Mouse (Mus musculus) midbrain, embryonic 12.5 days (tissue): ENCODE data around the gene Fxyd3. TPM values are rescaled to one million over a fixed set of nuclear protein-coding genes. Genes with fewer than 3 reads are reported as not detected.

Source experiments
- ATAC-seq: fragments of 200-750 bp; cut with Nextera tagmentation; 2 replicates; pipeline ENCODE4 v1.8.0; 2017; ENCODE audit warnings: low read depth, moderate TSS enrichment, moderate library complexity; ENCODE audit not compliant: low FRiP score
- H3K27ac ChIP-seq: fragments of 300-500 bp; sonication (generic); replicated peaks from 2 replicates; pipeline ENCODE4 v1.5.1; 2016; ENCODE audit warnings: mild to moderate bottlenecking
- H3K27me3 ChIP-seq: fragments of 300-500 bp; sonication (generic); 2 replicates; pipeline ENCODE4 v1.6.1; 2016; ENCODE audit warnings: mild to moderate bottlenecking
- H3K36me3 ChIP-seq: fragments of 300-500 bp; sonication (generic); 2 replicates; pipeline ENCODE4 v1.6.1; 2016
- H3K4me1 ChIP-seq: fragments of 300-500 bp; sonication (generic); 2 replicates; pipeline ENCODE4 v1.6.1; 2016
- H3K4me2 ChIP-seq: fragments of 300-500 bp; sonication (generic); replicated peaks from 2 replicates; pipeline ENCODE4 v1.6.1; 2016; ENCODE audit warnings: mild to moderate bottlenecking, moderate library complexity
- H3K4me3 ChIP-seq: fragments of 300-500 bp; sonication (generic); 2 replicates; pipeline ENCODE4 v1.5.1; 2016; ENCODE audit warnings: mild to moderate bottlenecking
- H3K9ac ChIP-seq: fragments of 300-500 bp; sonication (generic); replicated peaks from 2 replicates; pipeline ENCODE4 v1.6.1; 2016; ENCODE audit warnings: mild to moderate bottlenecking, moderate library complexity
- H3K9me3 ChIP-seq: fragments of 300-500 bp; sonication (generic); 2 replicates; pipeline ENCODE4 v1.6.1; 2016; ENCODE audit warnings: mild to moderate bottlenecking
- WGBS: fragments of 180-500 bp; shearing (Covaris S2); methylation state at CpG from one replicate; pipeline ENCODE4 v1.1.7; 2016; 5-methylcytosine and 5-hydroxymethylcytosine counted together
- polyA plus RNA-seq: library from polyadenylated mRNA; unstranded; fragments of >200 nt; fragmentation: Nextera tagmentation; extraction: Ambion mirVana; gene quantifications from 2 replicates; pipeline ENCODE4 v1.2.1, GENCODE M21; 2016

The Fxyd3 gene
- polyA plus RNA-seq, 1 experiment from 2014 or later = 1.4 TPM

GRCm38 (mm10) chr7:31060621-31061010 lies 15.9 kb downstream of the Fxyd3 start:
- no peak overlapping the region for H3K4me3 ChIP-seq

GRCm38 (mm10) chr7:31059919-31060620 lies 16.4 kb downstream of the Fxyd3 start:
- ATAC-seq = 0 out of 2 replicates have a peak, but pooled peaks have one; percentile 24
- H3K4me2 ChIP-seq = no peak overlapping the region
- H3K27me3 ChIP-seq = peaks cover 5% of the 10 kb centered on the region
- H3K9ac ChIP-seq = no peak overlapping the region
- H3K4me1 ChIP-seq = peaks cover 7% of the 10 kb centered on the region
- H3K9me3 ChIP-seq = no peaks in the 10 kb centered on the region
- no peak overlapping the region for H3K27ac ChIP-seq
- H3K36me3 ChIP-seq = no peaks in the 10 kb centered on the region
- no peak overlapping the region for H3K4me3 ChIP-seq
- WGBS = 59% methylated on average over 11 of the region's 11 CpGs

More at GRCm38 (mm10) chr7:31060621-31061010, 15.9 kb downstream of the Fxyd3 start:
- Histone ChIP-seq H3K27ac (no peak overlapping the region), H3K4me2 (no peak overlapping the region), H3K27me3 (no peaks in the 10 kb centered on the region), H3K4me1 (peaks cover 2% of the 10 kb centered on the region), H3K36me3 (no peaks in the 10 kb centered on the region), H3K9ac (no peak overlapping the region), H3K9me3 (no peaks in the 10 kb centered on the region)
- ATAC-seq = no peak
- 87% methylated on average over 7 of the region's 7 CpGs for WGBS

GRCm38 (mm10) chr7:31059108-31059507 lies 17.4 kb downstream of the Fxyd3 start, which contains the start of gene Lgi4:
TSS of gene Lgi4 (plus strand) at chr7:31059342.
- Histone ChIP-seq H3K4me1 (peaks cover 12% of the 10 kb centered on the region), H3K36me3 (no peaks in the 10 kb centered on the region), H3K4me2 (no peak within 1 kb of the TSS), H3K9me3 (no peaks in the 10 kb centered on the region), H3K27me3 (peaks cover 14% of the 10 kb centered on the region), H3K4me3 (no peak within 1 kb of the TSS), H3K27ac (no peak within 1 kb of the TSS), H3K9ac (no peak within 1 kb of the TSS)
- WGBS = 2% methylated on average over 2 of the region's 2 CpGs
- peak; percentile 79 for ATAC-seq

GRCm38 (mm10) chr7:31058211-31058610 lies 18.3 kb downstream of the Fxyd3 start:
- Histone ChIP-seq H3K27ac (no peak overlapping the region), H3K27me3 (peaks cover 23% of the 10 kb centered on the region), H3K36me3 (no peaks in the 10 kb centered on the region), H3K4me2 (no peak overlapping the region), H3K4me1 (peaks cover 16% of the 10 kb centered on the region), H3K9me3 (no peaks in the 10 kb centered on the region), H3K9ac (no peak overlapping the region), H3K4me3 (no peak overlapping the region)
- no peak for ATAC-seq
- WGBS = 87% methylated on average over 6 of the region's 6 CpGs

GRCm38 (mm10) chr7:31057730-31058129 lies 18.8 kb downstream of the Fxyd3 start:
- Histone ChIP-seq H3K36me3 (no peaks in the 10 kb centered on the region), H3K27me3 (peaks cover 28% of the 10 kb centered on the region), H3K27ac (no peak overlapping the region), H3K4me3 (no peak overlapping the region), H3K9me3 (no peaks in the 10 kb centered on the region), H3K4me2 (no peak overlapping the region), H3K4me1 (peaks cover 21% of the 10 kb centered on the region), H3K9ac (no peak overlapping the region)
- no peak for ATAC-seq
- whole genome bisulfite sequencing = 79% methylated on average over 5 of the region's 5 CpGs

- 81% methylated on average over 2 of the region's 2 CpGs for whole genome bisulfite sequencing
These were observed 19.4 kb downstream of the Fxyd3 start, which contains the start of gene Fxyd1 for GRCm38 (mm10) chr7:31057071-31057470. TSS of gene Fxyd1 (minus strand) at chr7:31057199.

DNA sequence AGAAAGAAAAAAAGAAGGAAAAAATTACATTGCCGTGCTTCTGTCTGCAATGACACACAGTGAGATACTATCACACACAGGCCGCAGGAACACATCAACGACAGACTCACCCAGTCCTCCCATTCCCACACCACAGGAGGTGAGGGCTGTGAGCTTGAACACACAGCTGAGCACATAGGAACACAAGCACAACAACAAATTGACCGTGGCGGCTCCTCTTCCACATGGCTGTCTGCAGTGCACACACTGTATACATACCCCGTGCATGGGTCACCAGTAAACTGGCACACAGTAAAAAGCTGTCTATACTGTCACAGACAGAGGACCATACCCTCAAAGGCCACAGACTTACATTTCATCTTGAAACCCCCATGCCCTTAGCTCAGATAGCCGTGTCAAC lies 20.1 kb downstream of the Fxyd3 start:
- peaks cover 34% of the 10 kb centered on the region for H3K4me1 ChIP-seq
- no peak overlapping the region for H3K4me3 ChIP-seq
- H3K36me3 ChIP-seq = no peaks in the 10 kb centered on the region
- H3K9ac ChIP-seq = no peak overlapping the region
- 83% methylated on average over 7 of the region's 7 CpGs for WGBS
- no peak for ATAC-seq
- no peak overlapping the region for H3K27ac ChIP-seq
- H3K27me3 ChIP-seq = peaks cover 41% of the 10 kb centered on the region
- H3K4me2 ChIP-seq = no peak overlapping the region
- no peaks in the 10 kb centered on the region for H3K9me3 ChIP-seq

More at GRCm38 (mm10) chr7:31057071-31057470, 19.4 kb downstream of the Fxyd3 start, which contains the start of gene Fxyd1:
- ATAC-seq = no peak
- Histone ChIP-seq H3K36me3 (no peaks in the 10 kb centered on the region), H3K27ac (no peak within 1 kb of the TSS), H3K9ac (no peak within 1 kb of the TSS), H3K4me3 (no peak within 1 kb of the TSS), H3K9me3 (no peaks in the 10 kb centered on the region), H3K4me2 (no peak within 1 kb of the TSS), H3K4me1 (peaks cover 27% of the 10 kb centered on the region), H3K27me3 (peaks cover 35% of the 10 kb centered on the region)

DNA sequence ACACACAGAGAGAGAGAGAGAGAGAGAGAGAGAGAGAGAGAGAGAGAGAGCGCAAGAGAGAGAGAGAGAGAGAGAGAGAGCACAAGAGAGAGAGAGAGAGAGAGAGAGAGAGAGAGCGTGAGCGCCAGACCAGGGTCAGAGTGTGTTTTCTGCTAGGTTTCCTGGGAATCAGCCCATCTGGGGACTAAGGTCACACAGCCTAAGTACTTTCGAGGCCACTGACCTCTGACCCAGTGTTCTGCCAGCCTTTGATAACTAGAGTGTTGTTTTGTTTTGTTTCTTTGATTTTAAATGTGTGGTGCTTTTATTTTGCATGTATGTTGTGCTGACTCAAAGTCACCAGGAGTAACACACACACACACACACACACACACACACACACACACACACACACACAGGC lies 20.6 kb downstream of the Fxyd3 start:
- H3K27ac ChIP-seq = no peak overlapping the region
- 28% methylated on average over 2 of the region's 4 CpGs for WGBS
- H3K36me3 ChIP-seq = no peaks in the 10 kb centered on the region
- H3K9me3 ChIP-seq = no peaks in the 10 kb centered on the region
- H3K4me1 ChIP-seq = peaks cover 39% of the 10 kb centered on the region
- no peak overlapping the region for H3K4me2 ChIP-seq
- ATAC-seq = no peak
- H3K9ac ChIP-seq = no peak overlapping the region
- H3K4me3 ChIP-seq = no peak overlapping the region
- peaks cover 46% of the 10 kb centered on the region for H3K27me3 ChIP-seq

DNA sequence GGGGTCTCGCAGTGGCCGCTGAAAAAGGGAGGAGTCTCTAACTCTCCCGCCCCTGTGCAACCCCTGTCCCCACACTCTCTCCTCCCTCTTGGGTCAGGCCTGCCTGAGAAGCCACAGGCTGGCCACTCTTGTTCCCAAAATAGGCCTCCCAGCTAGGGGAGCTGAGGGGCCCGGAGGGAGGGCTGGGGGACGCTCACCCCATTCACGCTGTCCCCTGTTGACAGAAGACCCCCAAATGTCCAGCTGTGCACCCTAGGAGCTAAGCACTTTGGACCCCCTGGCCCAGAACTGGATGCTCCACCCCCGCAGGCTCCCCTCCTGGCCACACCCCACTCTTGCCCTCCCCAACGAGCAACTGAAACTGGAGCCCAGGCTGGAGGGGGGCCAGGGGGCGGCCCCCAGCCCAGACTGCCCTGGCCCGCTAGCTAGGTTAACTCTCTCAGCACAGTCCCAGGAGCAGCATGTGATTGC lies 21.1 kb downstream of the Fxyd3 start:
- Histone ChIP-seq H3K4me3 (no peak overlapping the region), H3K9ac (0 out of 2 replicates have a peak overlapping the region, but pooled peaks have one; percentile 8), H3K4me2 (0 out of 2 replicates have a peak overlapping the region, but pooled peaks have one; percentile 7), H3K27ac (no peak overlapping the region), H3K4me1 (peaks cover 44% of the 10 kb centered on the region), H3K9me3 (no peaks in the 10 kb centered on the region), H3K27me3 (peaks cover 51% of the 10 kb centered on the region), H3K36me3 (no peaks in the 10 kb centered on the region)
- WGBS = 5% methylated on average over 10 of the region's 10 CpGs
- no peak for ATAC-seq

GRCm38 (mm10) chr7:31054661-31055320 lies 21.7 kb downstream of the Fxyd3 start:
- WGBS = 45% methylated on average over 11 of the region's 11 CpGs
- no peak overlapping the region for H3K4me2 ChIP-seq
- no peaks in the 10 kb centered on the region for H3K9me3 ChIP-seq
- H3K4me1 ChIP-seq = peaks cover 50% of the 10 kb centered on the region
- no peaks in the 10 kb centered on the region for H3K36me3 ChIP-seq
- no peak overlapping the region for H3K4me3 ChIP-seq
- H3K27ac ChIP-seq = no peak overlapping the region
- no peak for ATAC-seq
- peaks cover 57% of the 10 kb centered on the region for H3K27me3 ChIP-seq
- H3K9ac ChIP-seq = 0 out of 2 replicates have a peak overlapping the region, but pooled peaks have one; percentile 8

- peaks cover 65% of the 10 kb centered on the region for H3K27me3 ChIP-seq
- 36% methylated on average over 10 of the region's 10 CpGs for WGBS
- ATAC-seq = no peak
- no peaks in the 10 kb centered on the region for H3K36me3 ChIP-seq
- H3K9ac ChIP-seq = no peak overlapping the region
- H3K9me3 ChIP-seq = no peaks in the 10 kb centered on the region
- H3K4me3 ChIP-seq = no peak overlapping the region
- no peak overlapping the region for H3K4me2 ChIP-seq
- H3K27ac ChIP-seq = no peak overlapping the region
- peaks cover 58% of the 10 kb centered on the region for H3K4me1 ChIP-seq
These were observed 22.5 kb downstream of the Fxyd3 start for GRCm38 (mm10) chr7:31053882-31054447.
